Mouse (Mus musculus) neutrophil, adult 65 days (primary cell): ENCODE measurements around the gene Gm8764. TPM values are rescaled to one million over a fixed set of nuclear protein-coding genes. Genes with fewer than 3 reads are reported as not detected.

ENCODE experiments used
- total RNA-seq: library from RNA; stranded (reverse); gene quantifications from 2 replicates; pipeline ENCODE4 v1.2.4, GENCODE M21; 2023

Gm8764 gene
- total RNA-seq = not detected in 2 replicates

GRCm38 (mm10) chr10:104159706-104160105, at the start of gene Gm8764:
TSS of gene Gm8764 (plus strand) at chr10:104160006.

GRCm38 (mm10) chr10:104142687-104143086, 17.1 kb upstream of the Gm8764 start, which contains the start of gene Gm21293:
TSS of gene Gm21293 (plus strand) at chr10:104142987.

GRCm38 (mm10) chr10:104151197-104151596, 8.6 kb upstream of the Gm8764 start, which contains the start of gene Gm6763:
TSS of gene Gm6763 (plus strand) at chr10:104151497.

GRCm38 (mm10) chr10:104168215-104168614, 8.4 kb downstream of the Gm8764 start, which contains the start of gene Gm21304:
TSS of gene Gm21304 (plus strand) at chr10:104168515.

GRCm38 (mm10) chr10:104176724-104177123, 16.9 kb downstream of the Gm8764 start, which contains the start of gene Gm21312:
TSS of gene Gm21312 (plus strand) at chr10:104177024.

GRCm38 (mm10) chr10:104185233-104185632, 25.4 kb downstream of the Gm8764 start, which contains the start of gene Gm20765:
TSS of gene Gm20765 (plus strand) at chr10:104185533.

GRCm38 (mm10) chr10:104193742-104194141, 33.9 kb downstream of the Gm8764 start, which contains the start of gene Gm4340:
TSS of gene Gm4340 (plus strand) at chr10:104194042.

Other genes with a start within 250 kb of the Gm8764 start
- gene Gm21293, start 17.0 kb upstream of the Gm8764 start, total RNA-seq = not detected in 2 replicates
- not detected in 2 replicates for gene Gm6763, start 8.5 kb upstream of the Gm8764 start, total RNA-seq
- not detected in 2 replicates for gene Gm21304, start 8.5 kb downstream of the Gm8764 start, total RNA-seq
- not detected in 2 replicates for gene Gm21312, start 17.0 kb downstream of the Gm8764 start, total RNA-seq
- not detected in 2 replicates for gene Gm20765, start 25.5 kb downstream of the Gm8764 start, total RNA-seq
- not detected in 2 replicates for gene Gm4340, start 34.0 kb downstream of the Gm8764 start, total RNA-seq